Mouse (Mus musculus) heart, adult 2 months (tissue): Measurements from ENCODE around the gene Bpifb9a. TPM values are rescaled to one million over a fixed set of nuclear protein-coding genes. Genes with fewer than 3 reads are reported as not detected.
A peak's percentile ranks its signal among the peaks of the same experiment; 100 is the strongest.
"Not testable (repeated sequence)": the region's sequence is repeated elsewhere in the genome, so short reads cannot be mapped to it uniquely, and the experiment has no call there.

ENCODE experiments used
- DNase-seq, 2 experiments: peaks; one replicate each; pipeline ENCODE4 v3.0.0; 2021
- H3K27ac ChIP-seq: fragments of 200-600 bp; 2 replicates; pipeline ENCODE4 v1.8.1; 2022
- H3K27me3 ChIP-seq: fragments of 200-500 bp; 2 replicates; pipeline ENCODE4 v1.6.1; 2012; ENCODE audit warnings: mild to moderate bottlenecking, low read length, inconsistent platforms, mixed read lengths; ENCODE audit not compliant: control insufficient read depth, insufficient read depth
- H3K36me3 ChIP-seq: fragments of 200-500 bp; 2 replicates; pipeline ENCODE4 v1.6.1; 2012; ENCODE audit warnings: low read length, inconsistent platforms; ENCODE audit not compliant: control insufficient read depth, insufficient read depth
- H3K4me1 ChIP-seq: fragments of 200-500 bp; 2 replicates; pipeline ENCODE4 v1.6.1; 2011; ENCODE audit warnings: low read length; ENCODE audit not compliant: control insufficient read depth, insufficient read depth
- H3K4me3 ChIP-seq: fragments of 200-600 bp; 2 replicates; pipeline ENCODE4 v1.8.1; 2022
- H3K79me2 ChIP-seq: fragments of 200-500 bp; replicated peaks from 2 replicates; pipeline ENCODE4 v1.6.1; 2012; ENCODE audit warnings: mild to moderate bottlenecking, inconsistent platforms, low read length, moderate library complexity, mixed read lengths; ENCODE audit not compliant: control insufficient read depth, insufficient read depth
- H3K9ac ChIP-seq: fragments of 200-500 bp; 2 replicates; pipeline ENCODE4 v1.6.1; 2012; ENCODE audit warnings: low read depth, mild to moderate bottlenecking, control low read depth, inconsistent platforms, low read length, mixed read lengths
- CTCF ChIP-seq: fragments of 200-600 bp; IDR thresholded peaks from 2 replicates; pipeline ENCODE4 v1.8.1; 2022; ENCODE audit warnings: antibody characterized with exemption, mild to moderate bottlenecking, moderate library complexity
- EP300 ChIP-seq: fragments of 200-500 bp; IDR thresholded peaks from 2 replicates; pipeline ENCODE4 v1.6.1; 2011; ENCODE audit warnings: low read depth, low read length, control low read depth; ENCODE audit not compliant: insufficient read depth
- POLR2A ChIP-seq: fragments of 200-500 bp; IDR thresholded peaks from 2 replicates; pipeline ENCODE4 v1.6.1; 2011; ENCODE audit warnings: mild to moderate bottlenecking, low read depth, low read length, control low read depth; ENCODE audit not compliant: insufficient read depth
- WGBS: fragments of 180-500 bp; shearing (Covaris S2); methylation state at CpG from one replicate; pipeline ENCODE4 v1.1.7; 2018; 5-methylcytosine and 5-hydroxymethylcytosine counted together
- intact Hi-C: fragments of 180-260 bp; cut with DNase I; formaldehyde crosslinking; loops from one replicate; pipeline ENCODE4 v1.15.1; 2025
- long read RNA-seq: library from polyadenylated mRNA; stranded (forward); transcript quantifications from one replicate; pipeline ENCODE4 v2.0.0, GENCODE M21; 2021
- polyA plus RNA-seq: library from polyadenylated mRNA; depleted of rRNA; stranded (reverse); fragments of >200 nt; gene quantifications from 2 replicates; pipeline ENCODE4 v1.2.3, GENCODE M21; 2012; rRNA removed
- total RNA-seq, 2 experiments: library from RNA; stranded (reverse); gene quantifications; 2 replicates each; pipeline ENCODE4 v1.2.3; 2021

The Bpifb9a gene
- total RNA-seq (not detected), polyA plus RNA-seq (not detected in 2 replicates)
- long read RNA-seq: 0 reads

- H3K27ac ChIP-seq, H3K27me3 ChIP-seq, H3K4me3 ChIP-seq, H3K36me3 ChIP-seq, DNase-seq, intact Hi-C loops, H3K4me1 ChIP-seq, H3K79me2 ChIP-seq, H3K9ac ChIP-seq: not testable (repeated sequence)
- WGBS: 80% methylated on average over 5 of the region's 5 CpGs
Observed at GRCm38 (mm10) chr2:154257554-154257953, at the start of gene Bpifb9a. Gene Bpifb9a, plus strand, starts transcription at chr2:154257854.

GRCm38 (mm10) chr2:154209112-154209511, 48.5 kb upstream of the Bpifb9a start:
- no peak for TF ChIP-seq EP300
- no peak for TF ChIP-seq POLR2A
- peak; percentile 62 for TF ChIP-seq CTCF
- H3K4me1 ChIP-seq: peaks cover 1% of the 10 kb centered on the region; the same call in 1 of the 2 replicates
- intact Hi-C loops: no loop called here
- no peaks in the 10 kb centered on the region for H3K27me3 ChIP-seq
- no peaks in the 10 kb centered on the region for H3K79me2 ChIP-seq
- H3K36me3 ChIP-seq: no peaks in the 10 kb centered on the region
- H3K4me3 ChIP-seq: no peak overlapping the region
- 7% methylated on average over 3 of the region's 3 CpGs for WGBS
- no peak for DNase-seq
- H3K27ac ChIP-seq: no peak overlapping the region
- H3K9ac ChIP-seq: no peak overlapping the region

GRCm38 (mm10) chr2:154211121-154211520, 46.5 kb upstream of the Bpifb9a start:
- intact Hi-C loops: no loop called here
- no peak for TF ChIP-seq CTCF
- Histone ChIP-seq H3K27me3 (no peaks in the 10 kb centered on the region), H3K4me3 (no peak overlapping the region), H3K9ac (no peak overlapping the region), H3K36me3 (no peaks in the 10 kb centered on the region), H3K27ac (no peak overlapping the region), H3K79me2 (no peaks in the 10 kb centered on the region), H3K4me1 (peaks cover 1% of the 10 kb centered on the region; the same call in 1 of the 2 replicates)
- WGBS: 50% methylated on average over 1 of the region's 1 CpGs
- no peak for DNase-seq

- Histone ChIP-seq H3K27me3 (no peaks in the 10 kb centered on the region), H3K27ac (no peak overlapping the region), H3K4me3 (no peak overlapping the region), H3K9ac (no peak overlapping the region), H3K79me2 (no peaks in the 10 kb centered on the region), H3K4me1 (no peaks in the 10 kb centered on the region), H3K36me3 (no peaks in the 10 kb centered on the region)
- no peak for DNase-seq
- WGBS: 86% methylated on average over 4 of the region's 4 CpGs
- TF ChIP-seq EP300 (no peak), POLR2A (no peak), CTCF (no peak)
- intact Hi-C loops: no loop called here
Observed at GRCm38 (mm10) chr2:154211881-154212280, 45.8 kb upstream of the Bpifb9a start.

- H3K27me3 ChIP-seq: no peaks in the 10 kb centered on the region
- intact Hi-C loops: loop anchor here (5.0 kb wide), 1 partner anchor 77 kb away; no protein-coding TSS in a partner anchor
- DNase-seq: peak; percentile 49 to 60
- H3K36me3 ChIP-seq: no peaks in the 10 kb centered on the region
- no peak overlapping the region for H3K27ac ChIP-seq
- no peak overlapping the region for H3K4me3 ChIP-seq
- H3K9ac ChIP-seq: no peak overlapping the region
- no peaks in the 10 kb centered on the region for H3K4me1 ChIP-seq
- TF ChIP-seq POLR2A (no peak), EP300 (no peak), CTCF (peak; percentile 84)
- 8% methylated on average over 5 of the region's 5 CpGs for WGBS
- H3K79me2 ChIP-seq: no peaks in the 10 kb centered on the region
Observed at GRCm38 (mm10) chr2:154215191-154215590, 42.5 kb upstream of the Bpifb9a start.

- H3K9ac ChIP-seq: no peak overlapping the region
- H3K4me1 ChIP-seq: no peaks in the 10 kb centered on the region
- H3K36me3 ChIP-seq: no peaks in the 10 kb centered on the region
- H3K27ac ChIP-seq: no peak overlapping the region
- no peaks in the 10 kb centered on the region for H3K79me2 ChIP-seq
- no peaks in the 10 kb centered on the region for H3K27me3 ChIP-seq
- WGBS: 77% methylated on average over 5 of the region's 5 CpGs
- no peak overlapping the region for H3K4me3 ChIP-seq
- intact Hi-C loops: loop anchor here (5.0 kb wide), 1 partner anchor 72 kb away; no protein-coding TSS in a partner anchor
- DNase-seq: no peak
- TF ChIP-seq EP300 (no peak), POLR2A (no peak), CTCF (no peak)
Observed at GRCm38 (mm10) chr2:154219950-154220349, 37.7 kb upstream of the Bpifb9a start.
